ENCODE assay signal across 13 mouse cellular contexts in genomic region chr13:81159808-81160207, GRCm38 (mm10).
DNase-seq lines count a peak whose midpoint lies in the region; ATAC-seq and TF ChIP-seq lines count a peak whose summit lies in the region.
"Had no signal": no experiment of that assay in that cellular context is flagged by ENCODE, and none has a peak within 500 bp of the region (broad histone marks: within the 10 kb centered on the region; RNA-seq: fewer than 3 reads in every experiment).

No protein-coding gene starts in this region.

- no peak overlapping the region for H3K4me2 ChIP-seq in kidney, embryonic 16.5 days (replicated peaks; ENCODE audit: low read depth, low read length)
- H3K4me2 ChIP-seq in lung, postnatal 0 days (replicated peaks; ENCODE audit: low read depth, low read length): no peak overlapping the region
- H3K4me2 ChIP-seq in embryonic facial prominence, embryonic 15.5 days (replicated peaks): no peak overlapping the region
- H3K4me2 ChIP-seq: embryonic facial prominence, embryonic 13.5 days; midbrain, embryonic 13.5 days had no signal

- H3K9me3 ChIP-seq in kidney, embryonic 16.5 days (ENCODE audit: low read length): no peaks in the 10 kb centered on the region
- H3K9me3 ChIP-seq in lung, postnatal 0 days (ENCODE audit: low read length): no peaks in the 10 kb centered on the region
- no peaks in the 10 kb centered on the region for H3K9me3 ChIP-seq in embryonic facial prominence, embryonic 15.5 days (replicated peaks)
- H3K9me3 ChIP-seq: embryonic facial prominence, embryonic 13.5 days; midbrain, embryonic 13.5 days had no signal

- H3K27ac ChIP-seq in kidney, adult 2 months (ENCODE audit: insufficient read depth, low read depth, low read length): no peak overlapping the region
- no peak overlapping the region for H3K27ac ChIP-seq in kidney, embryonic 16.5 days (ENCODE audit: low read length)
- no peak overlapping the region for H3K27ac ChIP-seq in lung, postnatal 0 days (ENCODE audit: low read length)
- H3K27ac ChIP-seq in embryonic facial prominence, embryonic 15.5 days (replicated peaks): no peak overlapping the region
- H3K27ac ChIP-seq: embryonic facial prominence, embryonic 13.5 days; midbrain, embryonic 13.5 days had no signal

- no peaks in the 10 kb centered on the region for H3K36me3 ChIP-seq in kidney, adult 2 months (ENCODE audit: control insufficient read depth, insufficient read depth, low read length)
- H3K36me3 ChIP-seq in kidney, embryonic 16.5 days (ENCODE audit: insufficient read depth, low read length): no peaks in the 10 kb centered on the region
- no peaks in the 10 kb centered on the region for H3K36me3 ChIP-seq in lung, postnatal 0 days (ENCODE audit: insufficient read depth, low read length)
- no peaks in the 10 kb centered on the region for H3K36me3 ChIP-seq in embryonic facial prominence, embryonic 15.5 days
- H3K36me3 ChIP-seq: embryonic facial prominence, embryonic 13.5 days; midbrain, embryonic 13.5 days had no signal

- H3K9ac ChIP-seq in kidney, embryonic 16.5 days (replicated peaks; ENCODE audit: low read length): no peak overlapping the region
- no peak overlapping the region for H3K9ac ChIP-seq in lung, postnatal 0 days (replicated peaks; ENCODE audit: low read depth)
- no peak overlapping the region for H3K9ac ChIP-seq in embryonic facial prominence, embryonic 15.5 days
- H3K9ac ChIP-seq: embryonic facial prominence, embryonic 13.5 days; liver, postnatal 0 days; midbrain, embryonic 13.5 days had no signal

- no peak for TF ChIP-seq POLR2A in kidney, adult 2 months (IDR thresholded peaks at IDR 0.05; ENCODE audit: low read depth, low read length)
- no peak for TF ChIP-seq POLR2A in lung, adult 2 months (IDR thresholded peaks at IDR 0.05; ENCODE audit: borderline replicate concordance, extremely low read depth, low read depth, low read length)

- no peaks in the 10 kb centered on the region for H3K27me3 ChIP-seq in kidney, adult 2 months (replicated peaks; ENCODE audit: control insufficient read depth, insufficient read depth, low read length)
- no peaks in the 10 kb centered on the region for H3K27me3 ChIP-seq in kidney, embryonic 16.5 days (ENCODE audit: insufficient read depth, low read length)
- H3K27me3 ChIP-seq in lung, postnatal 0 days (replicated peaks; ENCODE audit: insufficient read depth, low read length): no peaks in the 10 kb centered on the region
- no peaks in the 10 kb centered on the region for H3K27me3 ChIP-seq in embryonic facial prominence, embryonic 15.5 days
- H3K27me3 ChIP-seq: embryonic facial prominence, embryonic 13.5 days; midbrain, embryonic 13.5 days had no signal

- TF ChIP-seq CTCF in kidney, adult 2 months (conservative IDR thresholded peaks at IDR 0.05; ENCODE audit: insufficient read depth, insufficient read length, low read depth, low read length): no peak
- TF ChIP-seq CTCF in lung, postnatal 0 days (IDR thresholded peaks at IDR 0.05): no peak
- TF ChIP-seq CTCF in lung, adult 2 months (IDR thresholded peaks at IDR 0.05; ENCODE audit: insufficient read depth, low read length): no peak

- peak; percentile 35 for DNase-seq in kidney, adult 2 months
- peak; percentile 49 for DNase-seq in lung, postnatal 0 days (ENCODE audit: low spot score)
- no peak for DNase-seq in lung, adult 2 months
- DNase-seq in lung, postnatal 4 days: peak; percentile 12 to 61
- DNase-seq: cerebellum, postnatal 14 days; heart, adult 11 months; liver, postnatal 0 days; thymus, postnatal 25 days had no signal

- no peak overlapping the region for H3K4me3 ChIP-seq in kidney, adult 2 months (ENCODE audit: insufficient read depth, low read depth, low read length)
- H3K4me3 ChIP-seq in kidney, embryonic 16.5 days (ENCODE audit: low read length): no peak overlapping the region
- H3K4me3 ChIP-seq in lung, postnatal 0 days (ENCODE audit: low read depth, low read length): no peak overlapping the region
- no peak overlapping the region for H3K4me3 ChIP-seq in lung, adult 2 months (replicated peaks; ENCODE audit: extremely low read depth, low read depth, low read length)
- H3K4me3 ChIP-seq in embryonic facial prominence, embryonic 15.5 days (replicated peaks): no peak overlapping the region
- H3K4me3 ChIP-seq: embryonic facial prominence, embryonic 13.5 days; midbrain, embryonic 13.5 days had no signal

- H3K4me1 ChIP-seq in kidney, adult 2 months (ENCODE audit: control insufficient read depth, insufficient read depth, low read length): no peaks in the 10 kb centered on the region
- no peaks in the 10 kb centered on the region for H3K4me1 ChIP-seq in kidney, embryonic 16.5 days (ENCODE audit: insufficient read depth, low read length)
- no peaks in the 10 kb centered on the region for H3K4me1 ChIP-seq in lung, postnatal 0 days (ENCODE audit: insufficient read depth, low read depth, low read length)
- no peaks in the 10 kb centered on the region for H3K4me1 ChIP-seq in lung, adult 2 months (ENCODE audit: control insufficient read depth, insufficient read depth, low read length)
- H3K4me1 ChIP-seq in embryonic facial prominence, embryonic 15.5 days: no peaks in the 10 kb centered on the region
- H3K4me1 ChIP-seq: embryonic facial prominence, embryonic 13.5 days; midbrain, embryonic 13.5 days had no signal

- ATAC-seq in kidney, embryonic 16.5 days (ENCODE audit: low FRiP score, low TSS enrichment): no peak
- ATAC-seq in lung, postnatal 0 days: peak; percentile 58
- peak; percentile 88 for ATAC-seq in embryonic facial prominence, embryonic 15.5 days (ENCODE audit: insufficient number of reproducible peaks, low FRiP score, low TSS enrichment, low read depth)
- ATAC-seq in CD4-positive, CD25-positive, alpha-beta regulatory T cell, adult 4 months: no peak
- ATAC-seq: liver, postnatal 0 days; midbrain, embryonic 13.5 days had no signal

- no peak for TF ChIP-seq EP300 in lung, postnatal 0 days (IDR thresholded peaks at IDR 0.05)

- WGBS in kidney, adult 2 months: 27% methylated on average over 2 of the region's 2 CpGs
- WGBS in kidney, embryonic 16.5 days: 44% methylated on average over 2 of the region's 2 CpGs
- WGBS in lung, postnatal 0 days: 37% methylated on average over 2 of the region's 2 CpGs
- WGBS in lung, adult 2 months: 50% methylated on average over 2 of the region's 2 CpGs
- WGBS in embryonic facial prominence, embryonic 15.5 days: 54% methylated on average over 2 of the region's 2 CpGs

Comparison
In these comparisons a context has a peak if more than half of its experiments do, and no peak if none do; other contexts are left out.
1. ATAC-seq: peak in lung, postnatal 0 days (single experiment) and embryonic facial prominence, embryonic 15.5 days (single experiment); none in kidney, embryonic 16.5 days (single experiment) and CD4-positive, CD25-positive, alpha-beta regulatory T cell, adult 4 months (single experiment).